Mouse (Mus musculus) forebrain, embryonic 12.5 days (tissue): Measurements from ENCODE around the gene Smim15. TPM values are rescaled to one million over a fixed set of nuclear protein-coding genes. Genes with fewer than 3 reads are reported as not detected.

Experiments used
- ATAC-seq: fragments of 200-750 bp; cut with Nextera tagmentation; 2 replicates; pipeline ENCODE4 v1.8.0; 2017; ENCODE audit warnings: moderate TSS enrichment; ENCODE audit not compliant: low FRiP score
- H3K27ac ChIP-seq: fragments of 300-500 bp; sonication (generic); 2 replicates; pipeline ENCODE4 v1.5.1; 2016; ENCODE audit warnings: mild to moderate bottlenecking
- H3K27me3 ChIP-seq: fragments of 300-500 bp; sonication (generic); 2 replicates; pipeline ENCODE4 v1.6.1; 2016; ENCODE audit warnings: mild to moderate bottlenecking
- H3K36me3 ChIP-seq: fragments of 300-500 bp; sonication (generic); replicated peaks from 2 replicates; pipeline ENCODE4 v1.6.1; 2016; ENCODE audit warnings: mild to moderate bottlenecking
- H3K4me1 ChIP-seq: fragments of 300-500 bp; sonication (generic); 2 replicates; pipeline ENCODE4 v1.6.1; 2016
- H3K4me2 ChIP-seq: fragments of 300-500 bp; sonication (generic); 2 replicates; pipeline ENCODE4 v1.6.1; 2016; ENCODE audit warnings: mild to moderate bottlenecking, moderate library complexity
- H3K4me3 ChIP-seq: fragments of 300-500 bp; sonication (generic); replicated peaks from 2 replicates; pipeline ENCODE4 v1.5.1; 2016; ENCODE audit warnings: mild to moderate bottlenecking
- H3K9ac ChIP-seq: fragments of 300-500 bp; sonication (generic); 2 replicates; pipeline ENCODE4 v1.6.1; 2016; ENCODE audit warnings: mild to moderate bottlenecking
- H3K9me3 ChIP-seq: fragments of 300-500 bp; sonication (generic); 2 replicates; pipeline ENCODE4 v1.6.1; 2016
- WGBS: fragments of 180-500 bp; shearing (Covaris S2); methylation state at CpG from one replicate; pipeline ENCODE4 v1.1.7; 2016; 5-methylcytosine and 5-hydroxymethylcytosine counted together
- polyA plus RNA-seq: library from polyadenylated mRNA; unstranded; fragments of >200 nt; fragmentation: Nextera tagmentation; extraction: Ambion mirVana; gene quantifications from 2 replicates; pipeline ENCODE4 v1.2.1, GENCODE M21; 2016

Gene Smim15
- polyA plus RNA-seq, 1 experiment from 2014 or later: 54.4 TPM

DNA sequence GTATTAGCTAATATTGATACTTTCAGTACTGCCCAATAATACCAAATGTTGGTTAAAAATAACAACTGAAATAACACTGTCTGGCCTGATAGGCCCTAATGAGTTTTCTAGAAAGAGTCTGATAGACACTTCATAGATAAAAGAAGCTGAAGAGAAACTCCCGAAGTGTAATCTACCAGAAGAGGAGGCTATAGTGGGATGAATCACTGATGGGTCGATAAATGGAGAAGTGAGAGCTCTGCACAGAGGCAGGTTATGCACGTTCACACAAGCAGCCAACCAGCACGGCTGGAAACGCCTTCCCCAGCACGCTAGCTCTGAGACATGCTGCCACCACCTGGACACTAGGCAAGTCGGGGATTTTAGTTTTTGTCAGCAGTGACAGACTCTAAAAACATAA, 2.9 kb upstream of the Smim15 start:
- Histone ChIP-seq H3K4me2 (no peak overlapping the region), H3K36me3 (no peaks in the 10 kb centered on the region), H3K4me1 (peaks cover 46% of the 10 kb centered on the region), H3K4me3 (no peak overlapping the region), H3K9me3 (no peaks in the 10 kb centered on the region), H3K9ac (no peak overlapping the region), H3K27ac (no peak overlapping the region), H3K27me3 (no peaks in the 10 kb centered on the region)
- peak; percentile 49; the same call in 1 of the 2 replicates for ATAC-seq
- 3% methylated on average over 7 of the region's 7 CpGs for WGBS

DNA sequence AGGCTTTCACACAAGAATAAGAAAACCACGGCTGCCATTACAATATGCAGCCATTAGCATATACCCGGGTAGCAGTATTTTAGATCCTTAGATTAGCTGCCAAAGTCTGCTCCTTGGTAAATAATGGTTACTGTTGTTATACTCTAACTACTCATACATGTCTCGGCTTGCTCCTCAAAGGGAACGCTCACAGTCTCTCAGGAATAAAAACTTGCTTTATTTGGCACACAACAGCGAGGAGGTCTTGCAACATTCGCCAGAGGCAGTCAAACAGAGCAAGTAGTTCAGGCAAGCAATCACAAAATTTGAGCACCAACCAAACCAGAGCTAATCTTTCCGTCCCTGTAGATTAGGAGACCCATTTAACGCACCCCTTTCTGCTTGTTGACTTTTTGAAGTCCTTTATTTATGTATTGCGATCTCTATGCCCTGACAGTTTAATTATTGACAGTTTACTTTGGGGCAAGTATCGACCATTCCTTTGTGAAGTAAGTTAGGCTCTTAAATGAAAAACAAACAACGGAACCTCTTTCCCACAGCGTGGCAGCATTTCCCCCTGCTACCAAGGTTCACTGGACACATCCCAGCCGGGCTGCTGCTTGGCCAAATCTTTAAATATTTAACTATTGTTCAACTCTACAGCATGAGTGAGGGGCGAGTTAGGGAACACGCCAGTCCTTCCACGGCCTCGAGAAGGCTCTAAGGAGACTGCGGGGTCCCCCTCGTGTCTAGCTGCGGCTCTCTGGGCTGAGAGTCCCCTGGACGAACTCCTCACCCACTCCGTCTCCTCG, 620 bp upstream of the Smim15 start:
- no peaks in the 10 kb centered on the region for H3K9me3 ChIP-seq
- peaks cover 46% of the 10 kb centered on the region for H3K4me1 ChIP-seq
- peak; percentile 72 for ATAC-seq
- peak overlapping the region; percentile 90 for H3K27ac ChIP-seq
- no peaks in the 10 kb centered on the region for H3K27me3 ChIP-seq
- peak overlapping the region; percentile 94 for H3K9ac ChIP-seq
- peak overlapping the region; percentile 65 for H3K4me2 ChIP-seq
- H3K36me3 ChIP-seq: peaks cover 9% of the 10 kb centered on the region
- H3K4me3 ChIP-seq: peak overlapping the region; percentile 90
- 3% methylated on average over 23 of the region's 23 CpGs for WGBS

- H3K4me2 ChIP-seq: no peak overlapping the region
- no peak for ATAC-seq
- peaks cover 9% of the 10 kb centered on the region for H3K36me3 ChIP-seq
- peaks cover 38% of the 10 kb centered on the region for H3K4me1 ChIP-seq
- no peak overlapping the region for H3K27ac ChIP-seq
- H3K4me3 ChIP-seq: no peak overlapping the region
- no peaks in the 10 kb centered on the region for H3K27me3 ChIP-seq
- 82% methylated on average over 3 of the region's 3 CpGs for WGBS
- no peaks in the 10 kb centered on the region for H3K9me3 ChIP-seq
- H3K9ac ChIP-seq: no peak overlapping the region
Observed at GRCm38 (mm10) chr13:108045646-108046045, 1.4 kb downstream of the Smim15 start.

DNA sequence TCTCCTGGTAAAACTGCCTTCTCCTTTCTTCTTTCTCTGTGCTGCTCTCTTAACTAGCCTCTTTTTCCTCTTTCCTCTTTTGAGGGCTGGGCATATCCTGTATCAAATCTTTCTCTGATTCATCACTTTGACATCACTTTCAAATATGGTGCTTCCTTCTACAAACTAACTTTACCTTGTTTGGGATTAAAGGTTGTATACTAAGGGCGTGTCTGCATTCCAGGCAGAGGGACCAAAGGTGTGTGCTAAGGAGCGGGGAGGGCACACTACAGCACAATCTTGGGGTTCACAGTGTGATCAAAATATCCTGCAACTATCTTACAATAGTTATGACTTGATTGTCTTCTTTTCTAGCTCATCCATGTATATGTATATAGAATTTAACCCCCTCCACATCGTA, 1.8 kb downstream of the Smim15 start:
- H3K27me3 ChIP-seq: no peaks in the 10 kb centered on the region
- no peak overlapping the region for H3K9ac ChIP-seq
- 89% methylated on average over 3 of the region's 3 CpGs for WGBS
- ATAC-seq: no peak
- peaks cover 33% of the 10 kb centered on the region for H3K4me1 ChIP-seq
- no peak overlapping the region for H3K27ac ChIP-seq
- no peaks in the 10 kb centered on the region for H3K9me3 ChIP-seq
- no peak overlapping the region for H3K4me2 ChIP-seq
- no peak overlapping the region for H3K4me3 ChIP-seq
- H3K36me3 ChIP-seq: peaks cover 9% of the 10 kb centered on the region

DNA sequence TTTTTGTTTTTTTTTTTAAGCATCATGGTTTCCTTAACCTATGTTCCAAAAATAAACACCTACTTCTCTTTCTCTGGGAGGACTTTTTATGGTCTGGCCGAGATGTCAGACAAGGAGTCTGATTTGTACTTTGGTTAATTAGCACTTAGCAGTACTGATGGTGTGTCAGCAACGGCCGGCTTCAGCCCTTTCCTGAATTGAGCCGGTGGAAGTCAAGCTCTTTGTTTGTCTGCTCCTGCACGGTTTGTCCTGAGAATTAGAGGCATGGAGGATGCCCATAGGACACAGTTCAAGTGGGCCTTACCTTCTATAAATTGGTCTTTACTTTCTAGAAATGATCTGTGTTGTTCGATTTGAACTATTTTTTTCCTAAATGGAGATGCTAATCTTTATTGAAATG, 2.6 kb downstream of the Smim15 start:
- 61% methylated on average over 6 of the region's 6 CpGs for WGBS
- Histone ChIP-seq H3K9ac (no peak overlapping the region), H3K9me3 (no peaks in the 10 kb centered on the region), H3K4me2 (no peak overlapping the region), H3K4me3 (no peak overlapping the region), H3K4me1 (peaks cover 28% of the 10 kb centered on the region), H3K27ac (no peak overlapping the region), H3K36me3 (peaks cover 9% of the 10 kb centered on the region), H3K27me3 (no peaks in the 10 kb centered on the region)
- no peak for ATAC-seq

- Histone ChIP-seq H3K9me3 (no peaks in the 10 kb centered on the region), H3K27me3 (no peaks in the 10 kb centered on the region), H3K27ac (no peak overlapping the region), H3K4me1 (peaks cover 26% of the 10 kb centered on the region), H3K4me2 (no peak overlapping the region), H3K4me3 (no peak overlapping the region), H3K36me3 (peaks cover 9% of the 10 kb centered on the region), H3K9ac (no peak overlapping the region)
- 94% methylated on average over 6 of the region's 6 CpGs for WGBS
- ATAC-seq: no peak
Observed at GRCm38 (mm10) chr13:108047364-108047763, 3.1 kb downstream of the Smim15 start.

GRCm38 (mm10) chr13:108056896-108057295, 12.7 kb downstream of the Smim15 start:
- Histone ChIP-seq H3K4me1 (peaks cover 16% of the 10 kb centered on the region), H3K36me3 (no peaks in the 10 kb centered on the region), H3K27me3 (peaks cover 16% of the 10 kb centered on the region; the same call in 1 of the 2 replicates), H3K9ac (no peak overlapping the region), H3K4me3 (no peak overlapping the region), H3K4me2 (no peak overlapping the region), H3K27ac (no peak overlapping the region), H3K9me3 (no peaks in the 10 kb centered on the region)
- ATAC-seq: no peak
- 82% methylated on average over 3 of the region's 3 CpGs for WGBS

- Histone ChIP-seq H3K9me3 (no peaks in the 10 kb centered on the region), H3K36me3 (no peaks in the 10 kb centered on the region), H3K4me1 (peaks cover 33% of the 10 kb centered on the region), H3K27ac (no peak overlapping the region), H3K27me3 (peaks cover 28% of the 10 kb centered on the region), H3K4me2 (no peak overlapping the region), H3K9ac (no peak overlapping the region), H3K4me3 (no peak overlapping the region)
- ATAC-seq: peak; percentile 69; the same call in 1 of the 2 replicates
- 11% methylated on average over 7 of the region's 7 CpGs for WGBS
Observed at GRCm38 (mm10) chr13:108060286-108060885, 16.1 kb downstream of the Smim15 start.

DNA sequence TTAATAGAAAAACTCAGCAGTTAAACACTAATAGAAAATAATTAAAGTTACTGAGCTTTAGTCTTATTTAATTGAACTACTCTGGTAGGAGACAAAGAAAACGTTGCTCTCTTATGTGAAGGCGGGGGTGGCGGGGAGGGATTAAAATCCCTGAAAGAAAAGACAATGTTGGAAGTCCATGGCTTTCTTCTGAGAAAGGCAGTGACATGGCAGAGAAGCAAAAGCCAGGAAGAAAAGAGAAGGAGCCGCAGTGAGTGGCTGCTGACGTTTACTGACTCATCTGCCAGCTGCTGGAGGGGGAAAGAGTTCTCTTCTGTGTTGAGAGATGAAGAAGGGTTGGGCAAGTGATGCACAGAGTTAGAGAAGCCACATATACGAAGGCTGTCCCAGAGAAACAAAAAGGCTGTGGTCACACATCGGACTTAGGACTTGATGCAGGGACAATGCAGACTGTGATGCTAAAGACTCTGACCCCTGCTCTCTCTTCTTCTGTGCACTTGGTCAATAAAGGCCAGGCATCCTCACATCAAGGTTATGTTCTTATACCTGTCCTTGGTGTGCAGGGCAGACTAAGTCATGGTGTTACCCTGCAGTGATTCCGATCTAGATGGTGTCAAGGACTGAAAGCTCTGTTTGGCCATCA, 16.8 kb downstream of the Smim15 start:
- ATAC-seq: no peak
- H3K36me3 ChIP-seq: no peaks in the 10 kb centered on the region
- no peak overlapping the region for H3K27ac ChIP-seq
- no peak overlapping the region for H3K4me3 ChIP-seq
- H3K9me3 ChIP-seq: no peaks in the 10 kb centered on the region
- H3K4me1 ChIP-seq: peaks cover 33% of the 10 kb centered on the region
- H3K9ac ChIP-seq: no peak overlapping the region
- H3K27me3 ChIP-seq: peaks cover 28% of the 10 kb centered on the region
- WGBS: 21% methylated on average over 8 of the region's 8 CpGs
- H3K4me2 ChIP-seq: no peak overlapping the region

- no peak overlapping the region for H3K4me3 ChIP-seq
- no peak overlapping the region for H3K9ac ChIP-seq
- H3K27ac ChIP-seq: no peak overlapping the region
- ATAC-seq: no peak
- H3K27me3 ChIP-seq: peaks cover 18% of the 10 kb centered on the region
- H3K4me1 ChIP-seq: peaks cover 33% of the 10 kb centered on the region
- H3K9me3 ChIP-seq: no peaks in the 10 kb centered on the region
- H3K4me2 ChIP-seq: no peak overlapping the region
- 79% methylated on average over 5 of the region's 5 CpGs for WGBS
- H3K36me3 ChIP-seq: no peaks in the 10 kb centered on the region
Observed at GRCm38 (mm10) chr13:108062900-108063299, 18.7 kb downstream of the Smim15 start.

DNA sequence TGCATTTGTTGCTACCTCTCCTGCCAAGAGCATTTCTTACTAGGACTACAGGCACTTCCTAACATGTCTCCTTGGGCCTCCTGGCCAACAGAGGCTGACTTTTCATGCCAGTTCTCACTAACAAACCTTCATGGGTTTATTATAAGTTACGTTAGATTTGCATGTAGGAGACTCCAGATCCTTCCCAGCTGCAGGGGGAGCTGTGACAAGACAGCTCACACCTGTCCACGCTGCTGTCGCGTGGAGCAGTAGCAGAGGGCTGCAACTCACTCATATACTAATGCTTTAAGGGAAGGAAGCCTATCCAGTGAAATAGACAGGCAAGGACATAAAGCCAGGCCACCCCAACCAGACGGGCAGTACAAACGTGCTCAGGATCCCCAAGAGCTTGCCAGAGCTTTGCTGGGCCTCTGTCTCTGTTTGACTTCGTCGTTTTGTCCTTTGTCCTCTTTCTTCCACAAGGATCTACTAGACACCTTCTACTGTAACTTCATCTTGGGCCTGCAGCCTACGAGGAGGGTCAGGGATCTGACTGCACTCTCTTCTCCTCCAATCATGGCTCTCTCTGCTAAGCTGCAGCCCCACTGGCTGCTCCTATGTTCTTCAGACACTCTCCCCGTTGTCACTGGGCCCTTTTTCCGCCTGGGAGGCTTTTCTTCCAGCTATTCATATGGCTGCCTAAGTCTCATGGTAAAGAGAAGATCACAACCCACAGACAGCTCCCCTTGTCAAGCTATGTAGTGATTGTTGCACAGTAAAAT, 19.3 kb downstream of the Smim15 start:
- no peaks in the 10 kb centered on the region for H3K9me3 ChIP-seq
- no peaks in the 10 kb centered on the region for H3K36me3 ChIP-seq
- H3K4me3 ChIP-seq: no peak overlapping the region
- no peak overlapping the region for H3K4me2 ChIP-seq
- H3K4me1 ChIP-seq: peaks cover 33% of the 10 kb centered on the region
- ATAC-seq: no peak
- no peak overlapping the region for H3K27ac ChIP-seq
- H3K27me3 ChIP-seq: peaks cover 18% of the 10 kb centered on the region
- H3K9ac ChIP-seq: no peak overlapping the region
- 66% methylated on average over 11 of the region's 11 CpGs for WGBS

GRCm38 (mm10) chr13:108064331-108064730, 20.1 kb downstream of the Smim15 start:
- Histone ChIP-seq H3K27me3 (peaks cover 18% of the 10 kb centered on the region), H3K36me3 (no peaks in the 10 kb centered on the region), H3K9me3 (no peaks in the 10 kb centered on the region), H3K4me1 (peaks cover 33% of the 10 kb centered on the region), H3K9ac (no peak overlapping the region), H3K27ac (no peak overlapping the region), H3K4me2 (no peak overlapping the region), H3K4me3 (no peak overlapping the region)
- 29% methylated on average over 6 of the region's 6 CpGs for WGBS
- ATAC-seq: no peak
